Mouse (Mus musculus): Measurements from ENCODE around the gene Sla2. TPM values are rescaled to one million over a fixed set of nuclear protein-coding genes. Genes with fewer than 3 reads are reported as not detected.

Sla2 gene
- polyA plus RNA-seq, 1 experiment from 2014 or later: 2.4 TPM

DNA sequence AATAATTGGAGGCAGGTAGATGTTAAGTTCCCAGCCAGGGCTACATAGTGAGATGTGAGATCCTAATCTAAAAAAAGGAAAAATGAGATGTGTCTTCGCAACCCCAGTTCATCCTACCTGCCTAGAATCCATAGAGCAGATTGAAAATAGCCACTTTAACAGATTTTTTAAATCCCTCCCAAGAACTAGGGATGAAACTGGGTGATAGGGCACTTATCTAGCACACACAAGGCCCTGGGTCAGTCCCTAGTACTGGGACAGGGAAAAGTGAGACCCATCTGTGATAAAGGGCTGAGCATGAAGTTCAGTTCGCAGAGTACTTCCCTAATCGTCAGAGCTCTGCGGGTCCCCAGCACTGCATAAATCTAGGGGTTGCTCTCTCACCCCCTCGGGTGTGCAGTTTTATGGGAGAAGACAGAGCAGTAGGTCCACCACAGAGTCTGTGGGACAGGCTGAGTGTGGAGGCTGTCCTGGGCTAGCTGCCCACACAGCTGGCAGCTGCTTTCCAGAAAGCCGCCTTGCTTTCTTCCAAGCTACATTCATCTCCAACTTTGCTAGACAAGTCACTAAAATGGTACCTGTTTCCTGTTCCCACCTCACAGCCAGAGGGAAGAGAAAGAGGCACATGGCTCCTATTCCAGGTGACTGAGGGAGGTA, 38.3 kb downstream of the Sla2 start:
- ATAC-seq (no peak), DNase-seq (no peak)
- Histone ChIP-seq H3K4me2 (ENCODE audit: low read depth, low read length) (no peak overlapping the region), H3K9ac (replicated peaks) (no peak overlapping the region), H3K27ac (ENCODE audit: low read depth) (no peak overlapping the region), H3K9me3 (ENCODE audit: low read length) (no peaks in the 10 kb centered on the region), H3K4me3 (ENCODE audit: low read depth, low read length) (no peak overlapping the region), H3K4me1 (ENCODE audit: insufficient read depth) (peaks cover 21% of the 10 kb centered on the region), H3K36me3 (replicated peaks; ENCODE audit: insufficient read depth, low read length) (peaks cover 21% of the 10 kb centered on the region; the same call in 1 of the 2 replicates), H3K27me3 (ENCODE audit: insufficient read depth, low read length) (no peaks in the 10 kb centered on the region)
- 66% methylated on average over 6 of the region's 6 CpGs for WGBS (ENCODE audit: insufficient replicate concordance)
- TF ChIP-seq CTCF (IDR thresholded peaks at IDR 0.05; ENCODE audit: low read depth) (no peak), EP300 (IDR thresholded peaks at IDR 0.05; ENCODE audit: low read depth) (no peak)

DNA sequence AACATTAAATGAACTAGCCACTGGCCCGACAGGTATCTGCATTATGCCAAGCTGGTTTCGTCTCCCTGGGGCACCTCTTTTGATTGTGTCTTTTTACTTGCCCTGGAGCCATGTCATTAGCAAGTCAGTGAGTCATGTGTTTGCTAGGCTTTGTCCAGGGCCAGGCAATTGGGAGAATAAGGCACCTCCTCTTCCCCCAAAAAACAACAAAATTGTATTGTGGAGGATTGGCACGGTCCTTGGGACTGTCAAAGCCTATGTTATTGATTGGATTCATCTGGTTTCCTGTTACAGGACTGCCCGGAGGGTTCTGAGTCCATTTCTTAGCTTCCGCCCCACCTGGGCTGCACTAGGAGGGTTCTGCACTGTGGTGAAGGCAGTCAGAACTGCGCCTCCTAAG, 39.3 kb downstream of the Sla2 start:
- H3K9ac ChIP-seq (replicated peaks): no peak overlapping the region
- DNase-seq (no peak), ATAC-seq (no peak)
- no peak overlapping the region for H3K4me3 ChIP-seq (ENCODE audit: low read depth, low read length)
- H3K9me3 ChIP-seq (ENCODE audit: low read length): no peaks in the 10 kb centered on the region
- no peak for TF ChIP-seq EP300 (IDR thresholded peaks at IDR 0.05; ENCODE audit: low read depth)
- no peak for TF ChIP-seq CTCF (IDR thresholded peaks at IDR 0.05; ENCODE audit: low read depth)
- H3K4me2 ChIP-seq (ENCODE audit: low read depth, low read length): no peak overlapping the region
- 81% methylated on average over 6 of the region's 6 CpGs for WGBS (ENCODE audit: insufficient replicate concordance)
- H3K36me3 ChIP-seq (replicated peaks; ENCODE audit: insufficient read depth, low read length): peaks cover 21% of the 10 kb centered on the region; the same call in 1 of the 2 replicates
- no peaks in the 10 kb centered on the region for H3K27me3 ChIP-seq (ENCODE audit: insufficient read depth, low read length)
- H3K27ac ChIP-seq (ENCODE audit: low read depth): no peak overlapping the region
- peaks cover 22% of the 10 kb centered on the region for H3K4me1 ChIP-seq (ENCODE audit: insufficient read depth)

DNA sequence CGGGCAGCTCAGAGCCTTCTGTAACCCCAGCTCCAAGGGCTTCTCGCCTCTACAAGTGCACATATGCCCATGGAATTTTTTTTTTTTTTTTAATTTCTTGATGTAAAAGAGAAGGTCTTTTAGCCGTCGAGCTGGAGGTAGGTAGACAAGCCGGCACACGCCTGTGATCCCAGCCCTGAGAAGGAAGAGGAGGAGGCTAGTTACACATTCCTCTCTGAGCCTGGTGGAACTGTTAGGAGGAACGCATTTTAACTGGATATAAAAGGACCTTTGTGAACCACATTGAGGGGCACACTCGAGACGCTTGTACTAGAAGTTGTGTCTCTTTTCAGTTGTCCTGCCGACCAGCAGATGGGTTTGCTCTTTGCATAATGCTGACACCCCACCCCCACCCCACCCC, 42.3 kb downstream of the Sla2 start:
- DNase-seq (no peak), ATAC-seq (no peak)
- H3K36me3 ChIP-seq (replicated peaks; ENCODE audit: insufficient read depth, low read length): peaks cover 13% of the 10 kb centered on the region; the same call in 1 of the 2 replicates
- H3K4me2 ChIP-seq (ENCODE audit: low read depth, low read length): no peak overlapping the region
- no peaks in the 10 kb centered on the region for H3K9me3 ChIP-seq (ENCODE audit: low read length)
- no peak overlapping the region for H3K27ac ChIP-seq (ENCODE audit: low read depth)
- no peak overlapping the region for H3K4me3 ChIP-seq (ENCODE audit: low read depth, low read length)
- WGBS (ENCODE audit: insufficient replicate concordance): 79% methylated on average over 10 of the region's 10 CpGs
- no peak for TF ChIP-seq EP300 (IDR thresholded peaks at IDR 0.05; ENCODE audit: low read depth)
- no peak for TF ChIP-seq CTCF (IDR thresholded peaks at IDR 0.05; ENCODE audit: low read depth)
- H3K9ac ChIP-seq (replicated peaks): no peak overlapping the region
- H3K27me3 ChIP-seq (ENCODE audit: insufficient read depth, low read length): no peaks in the 10 kb centered on the region
- H3K4me1 ChIP-seq (ENCODE audit: insufficient read depth): peaks cover 23% of the 10 kb centered on the region

DNA sequence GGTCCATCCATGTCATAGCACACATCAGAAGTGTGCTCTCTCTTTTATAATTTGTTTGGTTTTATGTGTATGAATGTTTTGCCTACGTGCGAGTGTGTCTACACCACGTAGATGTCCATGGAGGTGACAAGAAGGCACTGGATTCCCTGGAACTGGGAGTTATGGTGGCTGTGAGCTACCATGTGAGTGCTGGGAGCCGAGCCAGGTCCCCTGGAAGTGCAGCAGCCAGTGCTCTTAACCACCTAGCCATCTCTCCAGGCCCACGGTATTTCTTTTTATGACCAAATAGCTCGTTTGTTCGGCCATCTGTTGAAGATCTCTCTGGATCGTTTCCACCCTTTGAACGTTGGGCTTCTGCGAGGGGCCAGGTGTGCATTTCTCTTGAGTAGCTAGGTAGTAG, 43.7 kb downstream of the Sla2 start:
- 80% methylated on average over 10 of the region's 10 CpGs for WGBS (ENCODE audit: insufficient replicate concordance)
- H3K27me3 ChIP-seq (ENCODE audit: insufficient read depth, low read length): no peaks in the 10 kb centered on the region
- no peak overlapping the region for H3K9ac ChIP-seq (replicated peaks)
- no peak for ATAC-seq
- no peak overlapping the region for H3K27ac ChIP-seq (ENCODE audit: low read depth)
- no peak overlapping the region for H3K4me3 ChIP-seq (ENCODE audit: low read depth, low read length)
- peaks cover 29% of the 10 kb centered on the region for H3K4me1 ChIP-seq (ENCODE audit: insufficient read depth)
- H3K4me2 ChIP-seq (ENCODE audit: low read depth, low read length): no peak overlapping the region
- no peaks in the 10 kb centered on the region for H3K9me3 ChIP-seq (ENCODE audit: low read length)
- peaks cover 13% of the 10 kb centered on the region; the same call in 1 of the 2 replicates for H3K36me3 ChIP-seq (replicated peaks; ENCODE audit: insufficient read depth, low read length)
- no peak for DNase-seq
- TF ChIP-seq CTCF (IDR thresholded peaks at IDR 0.05; ENCODE audit: low read depth) (no peak), EP300 (IDR thresholded peaks at IDR 0.05; ENCODE audit: low read depth) (no peak)

DNA sequence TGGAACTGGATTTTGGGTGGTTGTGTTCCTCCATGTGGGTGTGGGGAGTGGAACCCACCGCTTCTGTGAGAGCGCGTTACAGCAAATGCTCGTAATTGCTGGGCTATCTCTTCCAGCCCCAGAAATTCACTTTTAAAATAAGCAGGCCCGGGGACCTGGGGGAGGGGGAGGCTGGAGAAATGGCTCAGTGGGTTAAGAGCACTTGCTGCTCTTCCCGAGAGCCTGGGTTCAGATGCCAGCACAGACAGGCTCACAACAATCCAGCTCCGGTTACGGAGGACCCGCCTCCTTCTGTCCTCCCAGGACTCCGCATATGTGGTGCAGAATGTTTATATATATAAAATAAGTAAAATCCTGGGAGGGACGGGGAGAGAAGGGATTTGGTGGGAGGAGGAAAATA, 44.3 kb downstream of the Sla2 start:
- peaks cover 30% of the 10 kb centered on the region for H3K4me1 ChIP-seq (ENCODE audit: insufficient read depth)
- WGBS (ENCODE audit: insufficient replicate concordance): 60% methylated on average over 11 of the region's 11 CpGs
- peak overlapping the region; percentile 99; the same call in 1 of the 2 replicates for H3K4me2 ChIP-seq (ENCODE audit: low read depth, low read length)
- H3K27ac ChIP-seq (ENCODE audit: low read depth): no peak overlapping the region
- peaks cover 13% of the 10 kb centered on the region; the same call in 1 of the 2 replicates for H3K36me3 ChIP-seq (replicated peaks; ENCODE audit: insufficient read depth, low read length)
- no peak overlapping the region for H3K9ac ChIP-seq (replicated peaks)
- DNase-seq: no peak
- H3K9me3 ChIP-seq (ENCODE audit: low read length): no peaks in the 10 kb centered on the region
- no peak for ATAC-seq
- no peaks in the 10 kb centered on the region for H3K27me3 ChIP-seq (ENCODE audit: insufficient read depth, low read length)
- TF ChIP-seq CTCF (IDR thresholded peaks at IDR 0.05; ENCODE audit: low read depth) (no peak), EP300 (IDR thresholded peaks at IDR 0.05; ENCODE audit: low read depth) (no peak)
- no peak overlapping the region for H3K4me3 ChIP-seq (ENCODE audit: low read depth, low read length)

DNA sequence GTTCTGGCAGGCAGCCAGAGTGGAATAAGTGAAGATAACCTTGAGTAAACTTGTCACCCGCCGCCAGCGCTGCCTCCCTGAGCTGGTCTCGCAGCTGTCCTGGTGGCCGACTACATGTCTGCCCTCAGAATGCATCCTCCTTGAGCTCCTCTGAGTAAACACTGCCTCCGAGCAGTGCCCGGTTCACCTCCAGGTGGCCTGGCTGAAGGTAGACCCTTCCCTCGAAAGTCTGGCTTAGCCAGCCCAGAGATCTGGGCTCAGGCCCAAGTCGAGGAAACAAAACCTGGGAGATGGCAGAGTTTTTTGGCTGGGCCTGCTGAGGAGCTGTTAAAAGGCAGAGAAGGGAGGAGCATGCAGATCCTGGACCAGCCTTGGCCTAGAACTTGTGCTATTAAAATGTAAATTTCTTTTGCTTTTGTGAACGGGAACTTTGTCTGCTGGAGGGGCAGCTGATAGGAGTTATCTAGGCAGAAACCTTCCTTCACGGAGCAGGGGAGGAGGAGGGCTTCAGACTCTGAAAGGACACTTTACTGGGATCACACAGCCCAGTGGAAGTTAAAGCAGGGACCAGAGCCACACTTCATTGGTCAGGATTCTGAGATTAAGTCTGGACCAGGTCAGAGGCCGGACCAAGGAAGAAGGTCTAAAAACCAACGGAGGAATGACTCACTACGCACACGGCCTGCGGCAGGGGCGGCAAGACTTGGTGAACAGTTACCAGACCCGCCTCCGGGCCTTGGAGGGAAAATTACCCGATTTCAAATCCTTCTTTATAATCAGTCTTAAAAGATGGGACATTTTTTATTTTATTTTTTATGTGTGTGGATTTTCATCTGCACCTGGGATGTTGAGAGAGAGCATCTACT, 44.9 kb downstream of the Sla2 start:
- no peaks in the 10 kb centered on the region for H3K27me3 ChIP-seq (ENCODE audit: insufficient read depth, low read length)
- TF ChIP-seq EP300 (IDR thresholded peaks at IDR 0.05; ENCODE audit: low read depth): no peak
- TF ChIP-seq CTCF (IDR thresholded peaks at IDR 0.05; ENCODE audit: low read depth): no peak
- 20% methylated on average over 20 of the region's 20 CpGs for WGBS (ENCODE audit: insufficient replicate concordance)
- peak overlapping the region; percentile 83 for H3K4me3 ChIP-seq (ENCODE audit: low read depth, low read length)
- peaks cover 30% of the 10 kb centered on the region for H3K4me1 ChIP-seq (ENCODE audit: insufficient read depth)
- peak overlapping the region; percentile 99 for H3K4me2 ChIP-seq (ENCODE audit: low read depth, low read length)
- H3K36me3 ChIP-seq (replicated peaks; ENCODE audit: insufficient read depth, low read length): peaks cover 10% of the 10 kb centered on the region; the same call in 1 of the 2 replicates
- DNase-seq (peak; percentile 66), ATAC-seq (no peak)
- H3K9me3 ChIP-seq (ENCODE audit: low read length): no peaks in the 10 kb centered on the region
- peak overlapping the region; percentile 48; the same call in 1 of the 2 replicates for H3K9ac ChIP-seq (replicated peaks)
- no peak overlapping the region for H3K27ac ChIP-seq (ENCODE audit: low read depth)

Data from liver, postnatal 0 days (tissue).